Mouse (Mus musculus) intestine, embryonic 14.5 days (tissue): ENCODE data around the gene Clcf1. TPM values are rescaled to one million over a fixed set of nuclear protein-coding genes. Genes with fewer than 3 reads are reported as not detected.
"Not testable (repeated sequence)": the region's sequence is repeated elsewhere in the genome, so short reads cannot be mapped to it uniquely, and the experiment has no call there.

Experiments
- ATAC-seq: fragments of 200-750 bp; cut with Nextera tagmentation; replicated peaks from 2 replicates; pipeline ENCODE4 v1.8.0; 2017; ENCODE audit warnings: low read depth, moderate number of reproducible peaks, moderate TSS enrichment, moderate library complexity; ENCODE audit not compliant: low FRiP score, low TSS enrichment
- DNase-seq: peaks from one replicate; pipeline ENCODE4 v3.0.0-alpha.2; 2018; ENCODE audit warnings: low spot score
- H3K27ac ChIP-seq: fragments of 300-500 bp; sonication (generic); 2 replicates; pipeline ENCODE4 v1.5.1; 2014; ENCODE audit warnings: low read depth, mild to moderate bottlenecking, control low read depth
- H3K27me3 ChIP-seq: fragments of 300-500 bp; sonication (generic); replicated peaks from 2 replicates; pipeline ENCODE4 v1.6.1; 2014; ENCODE audit warnings: low read length, control low read depth; ENCODE audit not compliant: control insufficient read depth, insufficient read depth
- H3K36me3 ChIP-seq: fragments of 300-500 bp; sonication (generic); 2 replicates; pipeline ENCODE4 v1.6.1; 2014; ENCODE audit warnings: low read length, control low read depth; ENCODE audit not compliant: control insufficient read depth, insufficient read depth
- H3K4me1 ChIP-seq: fragments of 300-500 bp; sonication (generic); replicated peaks from 2 replicates; pipeline ENCODE4 v1.6.1; 2014; ENCODE audit warnings: low read length, control low read depth, mixed read lengths; ENCODE audit not compliant: control insufficient read depth, insufficient read depth
- H3K4me2 ChIP-seq: fragments of 300-500 bp; sonication (generic); 2 replicates; pipeline ENCODE4 v1.6.1; 2014; ENCODE audit warnings: low read length
- H3K4me3 ChIP-seq: fragments of 300-500 bp; sonication (generic); 2 replicates; pipeline ENCODE4 v1.5.1; 2014; ENCODE audit warnings: low read depth, low read length, control low read depth, mixed read lengths
- H3K9ac ChIP-seq: fragments of 300-500 bp; sonication (generic); 2 replicates; pipeline ENCODE4 v1.6.1; 2014; ENCODE audit warnings: mild to moderate bottlenecking, low read length
- H3K9me3 ChIP-seq: fragments of 300-500 bp; sonication (generic); 2 replicates; pipeline ENCODE4 v1.6.1; 2016; ENCODE audit warnings: low read length, control low read depth; ENCODE audit not compliant: control insufficient read depth
- WGBS: fragments of 180-500 bp; shearing (Covaris S2); extraction: QIAGEN DNeasy Blood & Tissue Kit; methylation state at CpG from one replicate; pipeline ENCODE4 v1.1.7; 2014; 5-methylcytosine and 5-hydroxymethylcytosine counted together
- polyA plus RNA-seq: library from polyadenylated mRNA; unstranded; fragments of >200 nt; fragmentation: Nextera tagmentation; extraction: Ambion mirVana; gene quantifications from 2 replicates; pipeline ENCODE4 v1.2.1, GENCODE M21; 2014

Clcf1 gene
- polyA plus RNA-seq, 1 experiment from 2014 or later = 6.9 TPM

DNA sequence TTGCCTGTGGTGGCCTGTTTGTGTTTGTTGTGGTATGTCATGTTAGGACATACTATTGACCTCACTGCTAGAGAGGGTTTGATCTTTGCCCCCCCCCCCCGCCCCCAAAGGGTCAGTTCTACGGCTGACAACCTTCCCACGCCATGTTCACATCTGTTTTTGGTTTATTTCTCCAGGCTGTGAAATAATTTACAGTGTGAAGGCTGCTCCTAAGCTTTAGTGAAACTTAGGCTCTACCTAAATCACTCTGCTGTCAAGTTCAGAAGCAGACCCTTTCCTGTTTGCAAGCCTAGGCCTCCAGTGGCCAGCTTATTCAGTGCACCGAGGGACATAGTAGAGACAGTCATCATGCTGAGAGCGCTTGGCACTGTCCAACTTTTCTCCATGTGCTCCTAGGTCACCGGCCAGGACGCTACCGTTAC, 26.2 kb downstream of the Clcf1 start:
- ATAC-seq (no peak), DNase-seq (no peak)
- Histone ChIP-seq H3K27ac (no peak overlapping the region), H3K27me3 (no peaks in the 10 kb centered on the region), H3K4me3 (no peak overlapping the region), H3K9ac (no peak overlapping the region), H3K4me2 (no peak overlapping the region), H3K9me3 (no peaks in the 10 kb centered on the region), H3K36me3 (no peaks in the 10 kb centered on the region), H3K4me1 (no peaks in the 10 kb centered on the region)
- 47% methylated on average over 8 of the region's 8 CpGs for WGBS

DNA sequence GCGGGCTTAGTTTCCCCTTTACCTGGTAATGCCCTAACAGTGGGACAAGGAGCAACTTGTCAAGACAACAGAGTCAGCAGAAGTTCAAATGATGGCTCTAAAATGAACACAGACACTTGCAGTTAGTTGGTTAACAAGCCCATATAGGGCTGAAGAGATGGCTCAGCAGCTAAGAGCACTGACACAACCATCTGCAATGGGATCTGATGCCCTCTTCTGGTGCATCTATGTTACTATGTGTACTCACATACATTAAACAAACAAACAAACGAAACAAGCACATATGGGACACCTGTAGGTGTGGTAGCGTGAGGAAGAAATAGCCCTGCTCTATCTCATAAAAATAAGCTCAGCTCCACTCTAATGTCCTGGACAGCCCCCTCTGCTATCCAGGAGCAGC, 28.4 kb downstream of the Clcf1 start:
- H3K36me3 ChIP-seq = no peaks in the 10 kb centered on the region
- no peak overlapping the region for H3K4me2 ChIP-seq
- no peak for ATAC-seq
- H3K9ac ChIP-seq = no peak overlapping the region
- H3K9me3 ChIP-seq = no peaks in the 10 kb centered on the region
- DNase-seq = no peak
- no peak overlapping the region for H3K27ac ChIP-seq
- H3K4me1 ChIP-seq = no peaks in the 10 kb centered on the region
- no peaks in the 10 kb centered on the region for H3K27me3 ChIP-seq
- WGBS = 63% methylated on average over 3 of the region's 3 CpGs
- no peak overlapping the region for H3K4me3 ChIP-seq

DNA sequence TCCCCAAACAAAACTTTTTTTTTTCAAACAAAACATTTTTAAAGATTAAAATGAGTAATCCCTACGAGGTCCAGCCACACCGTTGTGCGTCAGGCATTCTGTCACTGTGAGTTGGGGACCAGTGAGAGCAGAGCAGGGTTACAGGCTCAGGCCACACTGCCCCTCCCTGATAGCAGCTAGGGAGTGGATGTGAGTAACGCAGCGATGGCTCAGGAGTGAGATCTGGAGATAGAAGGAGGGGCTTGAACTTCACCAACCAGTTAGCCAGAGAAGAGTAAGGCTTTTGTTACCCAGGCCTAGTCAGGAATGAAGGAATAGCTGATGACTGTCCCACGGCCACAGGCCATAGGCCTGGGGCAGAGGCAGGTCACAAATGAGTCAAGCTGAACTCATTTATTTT, 30.7 kb downstream of the Clcf1 start:
- Histone ChIP-seq H3K4me3 (no peak overlapping the region), H3K9me3 (no peaks in the 10 kb centered on the region), H3K27me3 (no peaks in the 10 kb centered on the region), H3K27ac (no peak overlapping the region), H3K4me1 (no peaks in the 10 kb centered on the region), H3K36me3 (no peaks in the 10 kb centered on the region), H3K9ac (no peak overlapping the region), H3K4me2 (no peak overlapping the region)
- WGBS = 83% methylated on average over 6 of the region's 6 CpGs
- no peak for ATAC-seq
- no peak for DNase-seq

DNA sequence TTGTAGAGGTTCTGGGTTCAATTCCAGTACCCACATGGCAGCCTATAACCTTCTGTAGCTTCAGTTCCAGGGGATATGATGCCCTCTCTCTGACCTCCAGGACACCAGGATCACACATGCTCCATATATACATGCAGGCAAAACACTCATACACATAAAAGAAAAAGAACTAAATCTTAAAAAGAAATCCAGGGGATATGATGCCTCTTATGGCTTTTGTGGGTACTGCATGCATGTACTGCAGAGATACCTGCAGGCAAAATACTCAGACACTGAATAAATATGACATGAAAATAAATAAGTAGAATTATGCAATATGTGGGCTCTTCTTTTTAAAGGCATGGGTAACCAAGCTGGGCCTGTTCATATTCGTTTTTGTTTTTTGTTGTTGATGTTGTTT, 33.0 kb downstream of the Clcf1 start:
- DNase-seq (no peak), ATAC-seq (no peak)
- no peaks in the 10 kb centered on the region for H3K27me3 ChIP-seq
- H3K27ac ChIP-seq = no peak overlapping the region
- H3K4me1 ChIP-seq = no peaks in the 10 kb centered on the region
- H3K4me2 ChIP-seq = no peak overlapping the region
- no peak overlapping the region for H3K4me3 ChIP-seq
- 51% methylated on average over 1 of the region's 1 CpGs for WGBS
- H3K9ac ChIP-seq = no peak overlapping the region
- no peaks in the 10 kb centered on the region for H3K36me3 ChIP-seq
- H3K9me3 ChIP-seq = no peaks in the 10 kb centered on the region

DNA sequence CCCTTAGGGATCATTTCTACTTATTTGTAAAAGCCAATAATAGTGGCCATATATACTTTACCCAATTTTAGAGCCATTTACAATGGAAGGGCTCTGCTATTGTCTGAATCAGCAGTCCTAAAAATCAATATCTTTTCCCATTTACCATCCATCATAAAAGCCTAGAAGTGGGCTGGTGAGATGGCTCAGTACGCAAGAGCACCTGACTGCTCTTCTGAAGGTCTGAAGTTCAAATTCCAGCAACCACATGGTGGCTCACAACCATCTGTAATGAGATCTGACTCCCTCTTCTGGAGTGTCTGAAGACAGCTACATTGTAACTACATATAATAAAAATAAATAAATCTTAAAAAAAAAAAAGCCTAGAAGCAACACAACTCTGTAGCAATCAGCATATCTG, 34.6 kb downstream of the Clcf1 start:
- not testable (repeated sequence) for DNase-seq, H3K4me3 ChIP-seq, H3K27ac ChIP-seq, H3K9ac ChIP-seq, H3K4me2 ChIP-seq, H3K9me3 ChIP-seq, H3K27me3 ChIP-seq, H3K36me3 ChIP-seq, H3K4me1 ChIP-seq
- ATAC-seq = 0 out of 2 replicates have a peak, but pooled peaks have one; percentile 15
- WGBS = 57% methylated on average over 1 of the region's 1 CpGs

DNA sequence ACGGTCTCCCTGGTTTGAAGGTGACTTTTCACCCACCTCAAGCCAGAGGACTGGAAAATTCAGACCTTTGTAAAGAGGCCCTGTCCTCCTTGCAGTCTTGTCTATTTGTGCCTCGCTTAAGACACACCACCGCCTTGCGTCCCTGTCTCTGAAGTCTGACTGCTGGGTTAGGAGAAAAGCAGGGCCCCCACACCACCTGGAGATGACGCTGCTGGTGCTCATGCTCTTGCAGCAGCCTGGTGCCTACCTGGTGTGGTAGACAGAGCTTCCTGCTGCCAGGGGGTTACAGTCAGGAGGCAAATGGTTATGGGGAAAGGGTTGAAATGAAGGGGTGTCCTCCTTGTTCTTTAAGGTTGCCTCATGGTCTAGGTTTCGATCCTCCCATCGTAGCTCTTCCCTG, 40.2 kb downstream of the Clcf1 start:
- DNase-seq (no peak), ATAC-seq (no peak)
- no peaks in the 10 kb centered on the region for H3K27me3 ChIP-seq
- H3K9me3 ChIP-seq = peaks cover 4% of the 10 kb centered on the region; the same call in 1 of the 2 replicates
- H3K4me2 ChIP-seq = no peak overlapping the region
- peaks cover 7% of the 10 kb centered on the region; the same call in 1 of the 2 replicates for H3K4me1 ChIP-seq
- WGBS = 85% methylated on average over 7 of the region's 7 CpGs
- no peaks in the 10 kb centered on the region for H3K36me3 ChIP-seq
- no peak overlapping the region for H3K4me3 ChIP-seq
- H3K27ac ChIP-seq = no peak overlapping the region
- no peak overlapping the region for H3K9ac ChIP-seq

DNA sequence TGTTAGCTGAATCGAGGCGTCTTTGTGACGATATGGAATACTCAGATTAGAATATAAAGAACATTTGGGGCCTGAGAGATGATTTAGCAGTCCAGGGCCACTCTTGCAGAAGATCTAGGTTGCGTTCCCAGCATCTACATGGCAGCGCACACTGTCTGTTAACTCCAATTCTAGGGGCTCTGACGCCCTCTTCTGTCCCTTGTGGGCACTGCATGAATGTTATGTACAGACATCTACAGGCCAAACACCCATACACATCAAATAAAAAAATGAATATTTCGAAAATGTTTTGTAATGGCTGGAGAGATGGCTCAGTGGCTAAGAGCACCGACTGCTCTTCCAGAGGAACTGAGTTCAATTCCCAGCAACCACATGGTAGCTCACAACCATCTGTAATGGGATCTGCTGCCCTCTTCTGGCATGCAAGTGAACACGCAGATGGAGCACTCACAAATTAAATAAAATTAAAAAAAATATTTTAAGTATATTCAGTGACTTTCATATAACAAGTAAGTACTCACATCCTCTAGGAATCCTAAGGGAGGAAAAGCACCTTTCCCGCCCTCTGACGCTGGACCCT, 41.6 kb downstream of the Clcf1 start:
- Histone ChIP-seq H3K4me2 (no peak overlapping the region), H3K9ac (no peak overlapping the region), H3K27me3 (no peaks in the 10 kb centered on the region), H3K27ac (no peak overlapping the region), H3K4me3 (no peak overlapping the region), H3K9me3 (peaks cover 4% of the 10 kb centered on the region; the same call in 1 of the 2 replicates), H3K36me3 (no peaks in the 10 kb centered on the region), H3K4me1 (peaks cover 7% of the 10 kb centered on the region; the same call in 1 of the 2 replicates)
- ATAC-seq = no peak
- DNase-seq = no peak
- WGBS = 73% methylated on average over 11 of the region's 11 CpGs

DNA sequence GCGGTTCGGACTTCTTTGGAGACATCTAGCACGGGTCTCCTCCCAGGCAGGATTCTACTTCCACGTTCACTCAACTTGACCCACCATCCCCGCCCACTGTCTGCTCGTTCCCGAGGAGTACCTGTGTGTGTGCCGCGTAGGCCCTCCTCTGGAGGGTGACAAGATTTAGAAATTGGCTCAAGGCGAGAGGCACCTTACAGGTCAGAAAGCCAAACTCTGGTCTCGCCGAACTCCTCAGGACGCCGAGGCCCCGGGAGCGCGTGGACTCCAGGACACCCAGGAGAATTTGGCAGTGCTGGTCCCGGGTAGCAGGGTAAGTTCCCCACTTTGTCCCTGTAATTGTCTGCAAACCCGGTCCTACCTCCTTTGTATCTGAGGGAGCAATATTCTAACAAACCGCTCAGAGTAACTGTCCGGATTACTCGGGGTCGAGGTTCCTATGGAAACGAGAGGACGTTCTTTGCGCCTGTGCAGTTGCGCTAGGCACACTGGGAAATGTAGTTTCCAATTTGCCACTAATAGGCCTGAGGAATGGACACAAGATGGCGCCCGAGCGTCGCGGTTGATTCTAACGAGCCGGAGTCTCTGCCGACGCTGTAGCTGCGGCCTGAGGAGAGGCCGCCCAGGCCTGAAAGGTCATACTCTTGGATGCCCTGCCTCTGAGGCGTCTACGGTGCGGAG, 43.3 kb downstream of the Clcf1 start:
- H3K27me3 ChIP-seq = no peaks in the 10 kb centered on the region
- DNase-seq (peak; percentile 93), ATAC-seq (peak; percentile 81)
- H3K36me3 ChIP-seq = no peaks in the 10 kb centered on the region
- H3K9me3 ChIP-seq = peaks cover 4% of the 10 kb centered on the region; the same call in 1 of the 2 replicates
- peaks cover 7% of the 10 kb centered on the region; the same call in 1 of the 2 replicates for H3K4me1 ChIP-seq
- H3K27ac ChIP-seq = no peak overlapping the region
- H3K9ac ChIP-seq = peak overlapping the region; percentile 51
- H3K4me3 ChIP-seq = peak overlapping the region; percentile 53
- H3K4me2 ChIP-seq = peak overlapping the region; percentile 96
- WGBS = under 1% methylated on average over 41 of the region's 41 CpGs

DNA sequence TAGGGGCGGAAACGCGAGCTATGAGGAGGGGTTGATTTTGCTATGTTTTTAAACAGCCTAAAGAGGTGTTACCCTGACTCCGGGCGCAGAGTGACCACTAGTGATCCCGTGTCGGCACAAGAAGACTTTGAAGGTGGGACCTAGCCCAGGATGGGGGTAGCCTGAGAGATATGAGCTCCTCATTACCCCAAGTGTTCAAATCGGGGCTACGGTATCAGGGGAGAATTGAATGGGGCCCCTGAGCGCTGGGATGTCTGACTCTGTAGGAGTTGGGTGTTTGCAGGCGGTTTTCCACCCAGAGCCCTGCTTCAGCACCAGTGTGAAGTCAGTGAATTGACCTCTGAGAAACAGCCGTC, 43.8 kb downstream of the Clcf1 start:
- peak overlapping the region; percentile 49 for H3K9ac ChIP-seq
- peaks cover 7% of the 10 kb centered on the region; the same call in 1 of the 2 replicates for H3K4me1 ChIP-seq
- no peaks in the 10 kb centered on the region for H3K36me3 ChIP-seq
- no peak overlapping the region for H3K27ac ChIP-seq
- no peaks in the 10 kb centered on the region for H3K27me3 ChIP-seq
- H3K4me2 ChIP-seq = peak overlapping the region; percentile 96
- H3K9me3 ChIP-seq = peaks cover 4% of the 10 kb centered on the region; the same call in 1 of the 2 replicates
- ATAC-seq (no peak; the same call in 1 of the 2 replicates), DNase-seq (no peak)
- H3K4me3 ChIP-seq = peak overlapping the region; percentile 53
- 19% methylated on average over 12 of the region's 12 CpGs for WGBS
